In genomic region chr12:110752703-110753102, GRCm38 (mm10) we compare ENCODE assay signal across 26 mouse cellular contexts.
"Had no signal": no experiment of that assay in that cellular context is flagged by ENCODE, and none has a peak within 500 bp of the region (broad histone marks: within the 10 kb centered on the region; RNA-seq: fewer than 3 reads in every experiment).

No protein-coding gene starts in this region.

- H3K27me3 ChIP-seq: embryonic facial prominence, embryonic 12.5 days; embryonic facial prominence, embryonic 13.5 days; embryonic facial prominence, embryonic 15.5 days; forebrain, embryonic 12.5 days; forebrain, embryonic 13.5 days; forebrain, embryonic 15.5 days had no signal

- H3K9me3 ChIP-seq: embryonic facial prominence, embryonic 10.5 days; embryonic facial prominence, embryonic 12.5 days; embryonic facial prominence, embryonic 13.5 days; embryonic facial prominence, embryonic 15.5 days; forebrain, embryonic 10.5 days; forebrain, embryonic 12.5 days; forebrain, embryonic 13.5 days; forebrain, embryonic 15.5 days had no signal

- H3K27ac ChIP-seq: embryonic facial prominence, embryonic 10.5 days; embryonic facial prominence, embryonic 12.5 days; embryonic facial prominence, embryonic 13.5 days; embryonic facial prominence, embryonic 15.5 days; forebrain, embryonic 10.5 days; forebrain, embryonic 12.5 days; forebrain, embryonic 13.5 days; forebrain, embryonic 15.5 days; gastrocnemius, adult 2 months; heart, adult 2 months had no signal

- H3K4me1 ChIP-seq: embryonic facial prominence, embryonic 10.5 days; embryonic facial prominence, embryonic 12.5 days; embryonic facial prominence, embryonic 13.5 days; embryonic facial prominence, embryonic 15.5 days; forebrain, embryonic 10.5 days; forebrain, embryonic 12.5 days; forebrain, embryonic 13.5 days; forebrain, embryonic 15.5 days had no signal

- H3K9ac ChIP-seq: embryonic facial prominence, embryonic 12.5 days; embryonic facial prominence, embryonic 13.5 days; embryonic facial prominence, embryonic 15.5 days; forebrain, embryonic 12.5 days; forebrain, embryonic 13.5 days; forebrain, embryonic 15.5 days; forebrain, postnatal 0 days had no signal

- H3K4me3 ChIP-seq: embryonic facial prominence, embryonic 10.5 days; embryonic facial prominence, embryonic 12.5 days; embryonic facial prominence, embryonic 13.5 days; embryonic facial prominence, embryonic 15.5 days; erythroblast, embryonic 14.5 days; forebrain, embryonic 10.5 days; forebrain, embryonic 12.5 days; forebrain, embryonic 13.5 days; forebrain, embryonic 15.5 days; gastrocnemius, adult 2 months; heart, adult 2 months had no signal

- ATAC-seq: forebrain, embryonic 13.5 days; forebrain, embryonic 15.5 days; forebrain, postnatal 0 days had no signal

- DNase-seq: cerebellum, adult 8-10 months; cerebellum, adult 9-10 months; cerebellum, adult 9-11 months; cerebellum, postnatal 10 days; cerebellum, postnatal 14 days; cerebellum, postnatal 25 days; cerebellum, postnatal 36 days; embryo, embryonic 11 days; forebrain, postnatal 0 days; gastrocnemius, adult 2 months; gastrocnemius, postnatal 10 days; gastrocnemius, postnatal 14 days; gastrocnemius, postnatal 25 days; gastrocnemius, postnatal 36 days; heart, adult 11 months; heart, adult 18-20 months; heart, adult 2 months had no signal

- H3K4me2 ChIP-seq: embryonic facial prominence, embryonic 12.5 days; embryonic facial prominence, embryonic 13.5 days; embryonic facial prominence, embryonic 15.5 days; forebrain, embryonic 12.5 days; forebrain, embryonic 13.5 days; forebrain, embryonic 15.5 days had no signal
